17 mouse cellular contexts compared by ENCODE assay signal in genomic region chr17:91225916-91226315, GRCm38 (mm10).
"Had no signal": no experiment of that assay in that cellular context is flagged by ENCODE, and none has a peak within 500 bp of the region (broad histone marks: within the 10 kb centered on the region; RNA-seq: fewer than 3 reads in every experiment).

No protein-coding gene starts in this region.

- H3K9me3 ChIP-seq: limb, embryonic 15.5 days; liver, embryonic 12.5 days; midbrain, embryonic 12.5 days had no signal

- ATAC-seq: liver, embryonic 12.5 days had no signal

- H3K27me3 ChIP-seq: limb, embryonic 15.5 days; liver, embryonic 12.5 days; midbrain, embryonic 12.5 days had no signal

- H3K4me2 ChIP-seq: limb, embryonic 15.5 days; liver, embryonic 12.5 days; lung, embryonic 14.5 days; midbrain, embryonic 12.5 days had no signal

- H3K36me3 ChIP-seq: limb, embryonic 15.5 days; liver, embryonic 12.5 days; midbrain, embryonic 12.5 days had no signal

- H3K9ac ChIP-seq: limb, embryonic 15.5 days; liver, embryonic 12.5 days; lung, embryonic 14.5 days; midbrain, embryonic 12.5 days had no signal

- DNase-seq: kidney, adult 11 months; kidney, adult 9 months; kidney, postnatal 36 days; layer of hippocampus, adult 9-11 months; layer of hippocampus, postnatal 36 days; lung, embryonic 14.5 days; lung, postnatal 10 days; lung, postnatal 4 days; retina, postnatal 1 day; right cerebral cortex, postnatal 4 days; spleen, adult 18-20 months; thymus, adult 18-20 months; thymus, postnatal 14 days had no signal

- H3K27ac ChIP-seq: kidney, postnatal 0 days; limb, embryonic 15.5 days; liver, embryonic 12.5 days; midbrain, embryonic 12.5 days had no signal

- H3K4me1 ChIP-seq: limb, embryonic 15.5 days; liver, embryonic 12.5 days; midbrain, embryonic 12.5 days had no signal

- H3K4me3 ChIP-seq: limb, embryonic 15.5 days; liver, embryonic 12.5 days; midbrain, embryonic 12.5 days had no signal
